In the genomic region with DNA sequence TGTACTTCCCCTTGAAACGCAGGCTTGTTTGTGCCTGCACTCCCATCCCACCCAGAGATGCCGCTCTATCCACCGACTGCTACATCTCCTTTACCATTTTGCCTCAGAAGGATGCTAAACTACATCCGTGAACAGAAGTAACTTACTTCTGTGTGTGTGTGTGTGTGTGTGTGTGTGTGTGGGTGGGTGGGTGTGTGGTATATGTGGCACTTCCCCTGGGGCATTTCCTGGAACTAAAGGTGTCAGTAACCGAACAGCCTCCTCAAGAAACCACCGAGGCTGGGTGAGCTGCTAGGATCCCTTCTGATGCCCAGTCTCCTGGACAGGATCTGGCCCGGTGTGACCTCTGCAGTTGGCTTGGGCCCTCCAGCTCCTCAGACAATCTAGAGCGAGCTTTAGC, we compare ENCODE assay signal across 8 mouse cellular contexts. TPM values are rescaled to one million over a fixed set of nuclear protein-coding genes. Genes with fewer than 3 reads are reported as not detected.
A peak's percentile ranks its signal among the peaks of the same experiment; 100 is the strongest.
DNase-seq lines count a peak whose midpoint lies in the region; ATAC-seq and TF ChIP-seq lines count a peak whose summit lies in the region.
"Had no signal": no experiment of that assay in that cellular context is flagged by ENCODE, and none has a peak within 500 bp of the region (broad histone marks: within the 10 kb centered on the region; RNA-seq: fewer than 3 reads in every experiment).

No protein-coding gene starts in this region.

- no peak for TF ChIP-seq CTCF in midbrain, postnatal 0 days (IDR thresholded peaks at IDR 0.05)

- DNase-seq in testis, postnatal 14 days (ENCODE audit: low spot score): peak; percentile 3
- DNase-seq in testis, postnatal 10 days (ENCODE audit: low spot score): no peak
- DNase-seq in spleen, postnatal 36 days (ENCODE audit: low spot score in 2 of 2): peak; percentile 61 to 72
- DNase-seq in left cerebral cortex, adult 8-10 months (ENCODE audit: low spot score in 2 of 2): no peak
- DNase-seq in lung, postnatal 4 days: no peak
- DNase-seq in midbrain, postnatal 0 days (ENCODE audit: low spot score): no peak
- DNase-seq: kidney, adult 9 months had no signal

- no peak overlapping the region for H3K4me3 ChIP-seq in midbrain, postnatal 0 days (ENCODE audit: low read depth, low read length)

- H3K9me3 ChIP-seq in midbrain, postnatal 0 days (ENCODE audit: low read length): no peaks in the 10 kb centered on the region

- WGBS in midbrain, postnatal 0 days: 78% methylated on average over 8 of the region's 8 CpGs

- ATAC-seq in inflammation-experienced regulatory T-cells, adult 6 months: peak; percentile 71
- ATAC-seq in midbrain, postnatal 0 days (ENCODE audit: low FRiP score): no peak

- H3K4me2 ChIP-seq in midbrain, postnatal 0 days (ENCODE audit: low read depth, low read length, poor library complexity, severe bottlenecking): no peak overlapping the region

- peaks cover 12% of the 10 kb centered on the region for H3K4me1 ChIP-seq in midbrain, postnatal 0 days (ENCODE audit: insufficient read depth, low read length)

- peaks cover 39% of the 10 kb centered on the region for H3K36me3 ChIP-seq in midbrain, postnatal 0 days (ENCODE audit: insufficient read depth, low read length)

- H3K27ac ChIP-seq in midbrain, postnatal 0 days (ENCODE audit: low read depth, low read length): no peak overlapping the region

- H3K9ac ChIP-seq in midbrain, postnatal 0 days (replicated peaks; ENCODE audit: low read length, poor library complexity, severe bottlenecking): no peak overlapping the region

- no peaks in the 10 kb centered on the region for H3K27me3 ChIP-seq in midbrain, postnatal 0 days (ENCODE audit: insufficient read depth, low read length)

RNA-seq across cellular contexts. Expression of a gene that starts 7.0 kb away (rescaled TPM):
- polyA plus RNA-seq in inflammation-experienced regulatory T-cells, adult 6 months (2017; shearing (Covaris generic)): 10 to 100 TPM; 24.5 to 49.0 (median 28.3) TPM
- total RNA-seq in left cerebral cortex, adult 8-10 months (2022): 10 to 100 TPM; 63.2 to 71.4 (median 66.8) TPM
- 52.6 and 62.0 TPM in 2 replicates for total RNA-seq in midbrain, postnatal 0 days (2014; rRNA removed)
- 42.1 and 44.2 TPM in 2 replicates for polyA plus RNA-seq in midbrain, postnatal 0 days (2015; fragmentation: Nextera tagmentation; extraction: Ambion mirVana)

RNA-seq across cellular contexts. Expression of a gene that starts 29.0 kb away (rescaled TPM):
- polyA plus RNA-seq in inflammation-experienced regulatory T-cells, adult 6 months (2017; shearing (Covaris generic)): 10 to 100 TPM; 11.2 to 14.6 (median 14.4) TPM
- 10 to 100 TPM; 72.5 to 77.6 (median 75.9) TPM for total RNA-seq in left cerebral cortex, adult 8-10 months (2022)
- total RNA-seq in midbrain, postnatal 0 days (2014; rRNA removed): 62.5 and 63.8 TPM in 2 replicates
- 35.9 and 38.7 TPM in 2 replicates for polyA plus RNA-seq in midbrain, postnatal 0 days (2015; fragmentation: Nextera tagmentation; extraction: Ambion mirVana)

RNA-seq across cellular contexts. Expression of a gene that starts 43.9 kb away (rescaled TPM):
- 100 to 1,000 TPM in 1 of 3 experiments, 10 to 100 TPM in 2; 46.3 to 105 (median 50.5) TPM for polyA plus RNA-seq in inflammation-experienced regulatory T-cells, adult 6 months (2017; shearing (Covaris generic))
- 1 to 10 TPM; 7.4 to 9.2 (median 7.8) TPM for total RNA-seq in left cerebral cortex, adult 8-10 months (2022)
- total RNA-seq in midbrain, postnatal 0 days (2014; rRNA removed): 20.6 and 25.4 TPM in 2 replicates
- polyA plus RNA-seq in midbrain, postnatal 0 days (2015; fragmentation: Nextera tagmentation; extraction: Ambion mirVana): 25.2 and 25.6 TPM in 2 replicates

RNA-seq across cellular contexts. Expression of a gene that starts 55.8 kb away (rescaled TPM):
- polyA plus RNA-seq in inflammation-experienced regulatory T-cells, adult 6 months (2017; shearing (Covaris generic)): 1 to 10 TPM; 2.6 to 8.0 (median 4.0) TPM
- 10 to 100 TPM; 50.1 to 67.5 (median 60.3) TPM for total RNA-seq in left cerebral cortex, adult 8-10 months (2022)
- 57.6 and 75.0 TPM in 2 replicates for total RNA-seq in midbrain, postnatal 0 days (2014; rRNA removed)
- polyA plus RNA-seq in midbrain, postnatal 0 days (2015; fragmentation: Nextera tagmentation; extraction: Ambion mirVana): 74.1 and 77.2 TPM in 2 replicates

Comparison
In these comparisons a context has a peak if more than half of its experiments do, and no peak if none do; other contexts are left out.
1. DNase-seq: peak in testis, postnatal 14 days (single experiment) and spleen, postnatal 36 days (2 of 2); none in testis, postnatal 10 days (single experiment), left cerebral cortex, adult 8-10 months (0 of 2), lung, postnatal 4 days (0 of 2) and midbrain, postnatal 0 days (single experiment).